Mouse (Mus musculus) thymus, postnatal 4 days (tissue): ENCODE data around the gene Mlst8.

Source experiments
- DNase-seq: peaks from one replicate; pipeline ENCODE4 v3.0.0; 2021

Gene Mlst8

DNA sequence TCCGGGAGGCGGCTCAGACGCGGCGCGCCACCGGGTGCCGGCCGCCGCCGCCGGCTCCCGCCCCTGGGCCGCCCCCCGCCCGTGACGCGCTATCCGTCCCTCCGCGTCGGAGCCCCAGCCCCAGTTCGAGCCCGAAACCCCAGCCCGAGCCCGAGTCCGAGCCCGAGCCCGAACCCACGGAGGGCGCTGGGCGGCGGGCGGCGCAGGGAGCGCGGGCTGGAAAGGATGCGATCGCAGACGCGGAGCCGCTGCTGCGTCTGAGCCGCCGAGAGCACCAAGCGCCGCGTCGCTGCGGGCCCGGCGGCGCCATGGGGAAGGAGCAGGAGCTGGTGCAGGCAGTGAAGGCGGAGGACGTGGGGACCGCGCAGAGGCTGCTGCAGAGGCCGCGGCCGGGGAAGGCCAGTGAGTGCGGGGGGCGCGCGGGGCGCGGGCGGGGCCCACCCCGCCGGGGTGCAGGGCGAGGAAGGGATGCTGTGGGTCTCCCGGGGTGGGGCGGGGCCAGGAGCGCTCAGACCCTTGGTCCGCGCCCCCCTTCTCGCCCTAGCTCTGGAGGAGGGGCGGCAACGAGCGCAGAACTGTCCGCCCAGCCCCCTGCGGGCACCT is 9.9 kb upstream of the Mlst8 start:
- DNase-seq, result peak; percentile 60

DNA sequence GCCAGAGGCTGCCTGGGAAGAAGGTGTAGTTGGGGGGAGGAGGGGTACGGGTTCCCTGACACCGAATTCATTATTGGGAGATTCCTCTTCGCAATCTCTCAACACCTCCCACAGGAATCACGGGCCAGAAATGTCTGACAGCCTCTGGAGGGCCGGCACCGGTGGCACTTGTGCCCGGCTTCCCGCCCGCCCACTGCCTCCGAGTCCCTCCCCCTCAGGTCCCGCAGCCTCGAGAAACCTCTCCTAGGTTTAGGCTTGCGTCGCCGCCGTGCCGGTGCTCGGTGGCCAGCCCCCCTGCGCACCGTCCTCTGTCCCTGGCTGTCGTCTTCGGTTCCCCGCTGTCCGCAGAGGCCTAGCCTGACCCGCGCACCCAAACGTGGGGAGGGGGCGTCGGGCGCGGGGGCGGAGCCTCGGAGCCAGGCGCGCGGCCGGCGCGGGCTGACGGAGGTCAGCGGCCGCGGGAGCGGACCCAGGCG is 9.3 kb upstream of the Mlst8 start, which contains the start of gene Caskin1:
Gene Caskin1 (plus strand): TSS at position 416 of the 476 bp plus-strand sequence.
- DNase-seq, result peak; percentile 31

DNA sequence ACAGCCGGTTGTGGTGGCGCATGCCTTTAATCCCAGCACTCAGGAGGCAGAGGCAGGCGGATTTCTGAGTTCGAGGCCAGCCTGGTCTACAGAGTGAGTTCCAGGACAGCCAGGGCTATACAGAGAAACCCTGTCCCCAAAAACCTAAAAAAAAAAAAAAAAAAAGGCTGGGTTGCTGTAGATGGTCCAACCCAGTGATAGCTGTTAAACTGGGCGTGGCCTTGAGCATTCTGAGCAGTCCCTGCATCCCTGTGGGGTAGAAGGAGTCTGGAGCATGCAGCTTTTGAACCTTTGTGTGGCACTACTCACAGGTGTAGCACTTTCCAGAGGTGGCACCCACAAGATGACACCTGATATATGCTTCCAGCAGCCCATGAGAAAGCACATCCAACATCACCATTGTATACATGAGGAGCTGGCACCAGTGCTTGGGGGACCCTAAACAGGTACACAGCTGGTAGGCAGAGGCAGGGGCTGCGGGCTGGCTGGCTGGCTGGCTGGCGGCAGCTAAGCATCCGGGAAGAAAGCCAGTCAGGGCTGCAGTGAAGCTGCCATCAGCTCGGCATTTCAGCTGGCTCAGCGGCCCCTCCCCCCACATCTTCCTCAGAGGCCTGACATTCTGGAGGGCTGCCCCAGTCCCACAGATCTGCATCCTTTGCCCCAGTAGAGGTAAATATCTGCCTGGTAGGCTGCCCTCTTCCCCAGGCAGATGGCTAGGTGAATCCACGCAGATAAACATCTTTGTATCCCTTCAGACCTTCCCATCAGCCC is 6.4 kb upstream of the Mlst8 start:
- DNase-seq, result peak; percentile 74

DNA sequence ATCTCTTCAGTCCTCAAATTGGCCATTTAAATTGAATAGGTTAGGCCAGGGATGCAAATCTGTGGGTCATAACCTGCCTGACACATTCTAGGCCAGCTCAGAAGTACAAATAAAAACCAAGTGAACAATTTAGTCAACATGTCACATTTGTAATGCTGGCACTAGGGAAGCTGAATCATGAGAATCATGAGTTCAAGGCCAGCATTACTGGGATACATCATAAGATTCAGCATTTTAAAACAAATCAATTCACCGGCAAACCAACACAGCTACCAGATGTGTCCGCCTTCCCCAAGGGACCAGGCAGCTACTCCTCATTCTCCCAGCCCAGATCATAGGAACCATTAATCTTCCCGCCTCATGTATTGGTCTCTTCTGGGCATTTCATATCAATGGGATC is 4.6 kb upstream of the Mlst8 start:
- DNase-seq, result no peak

DNA sequence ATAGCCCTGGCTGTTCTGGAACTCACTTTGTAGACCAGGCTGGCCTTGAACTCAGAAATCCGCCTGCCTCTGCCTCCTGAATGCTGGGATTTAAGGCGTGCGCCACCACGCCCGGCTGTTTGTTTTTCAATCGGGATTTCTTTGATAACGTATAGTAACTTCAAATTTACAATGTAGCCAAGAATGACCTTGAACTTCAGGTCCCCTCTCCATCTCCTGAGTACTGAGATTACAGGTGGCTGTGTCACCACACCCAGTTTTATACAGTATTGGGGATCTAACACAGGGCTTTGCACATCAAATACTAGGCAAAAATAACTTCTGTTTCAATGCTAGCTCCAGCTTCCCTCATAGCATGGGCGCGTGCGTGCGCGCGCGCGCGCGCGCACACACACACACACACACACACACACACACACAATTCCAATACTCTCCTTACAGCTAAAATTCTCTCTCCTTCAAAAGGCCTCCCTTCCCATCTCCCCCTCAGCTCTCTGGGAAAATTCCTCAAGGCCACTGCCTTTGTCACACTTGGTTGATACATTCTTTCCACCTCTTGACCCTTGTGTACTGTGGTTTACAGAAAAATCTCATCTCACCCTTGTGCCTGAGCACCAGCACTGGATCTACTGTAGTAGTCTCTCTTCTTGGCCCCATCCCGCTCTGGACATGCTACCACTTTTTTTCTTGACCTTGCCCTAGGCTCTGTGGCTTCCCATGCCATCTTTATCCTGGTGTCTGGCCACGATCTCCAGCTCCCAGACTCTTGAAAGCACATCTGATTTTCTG is 2.3 kb upstream of the Mlst8 start:
- DNase-seq, result no peak

DNA sequence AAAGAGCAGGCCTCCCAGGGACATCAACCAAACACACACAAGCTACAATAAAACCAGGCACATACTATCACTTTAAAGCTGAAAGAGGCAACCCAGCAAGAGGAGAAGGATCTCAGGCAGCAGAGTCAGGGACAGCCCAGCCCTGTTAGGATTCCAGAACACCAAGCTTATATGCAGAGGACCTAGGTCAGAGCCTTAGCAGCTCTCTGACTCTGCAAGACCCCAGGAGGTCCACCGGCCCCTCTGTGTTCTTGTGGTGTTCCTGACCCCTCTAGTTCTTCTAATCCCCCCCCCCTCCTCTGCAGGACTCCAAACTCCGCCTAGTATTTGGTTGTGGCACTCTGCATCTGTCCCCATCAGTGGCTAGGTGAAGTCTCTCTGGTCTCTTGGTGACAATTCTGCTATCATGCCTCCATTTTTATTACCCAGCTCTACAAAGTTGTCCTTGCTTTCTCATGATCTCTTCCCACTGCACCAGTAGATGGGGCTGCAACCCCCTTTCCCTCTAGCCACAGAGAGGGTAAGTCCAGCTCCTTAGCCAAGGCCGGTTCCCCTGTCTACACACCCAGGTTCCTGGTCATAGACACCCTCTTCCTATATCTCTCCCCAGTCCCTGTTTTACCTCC is 1.4 kb upstream of the Mlst8 start:
- DNase-seq, result no peak

DNA sequence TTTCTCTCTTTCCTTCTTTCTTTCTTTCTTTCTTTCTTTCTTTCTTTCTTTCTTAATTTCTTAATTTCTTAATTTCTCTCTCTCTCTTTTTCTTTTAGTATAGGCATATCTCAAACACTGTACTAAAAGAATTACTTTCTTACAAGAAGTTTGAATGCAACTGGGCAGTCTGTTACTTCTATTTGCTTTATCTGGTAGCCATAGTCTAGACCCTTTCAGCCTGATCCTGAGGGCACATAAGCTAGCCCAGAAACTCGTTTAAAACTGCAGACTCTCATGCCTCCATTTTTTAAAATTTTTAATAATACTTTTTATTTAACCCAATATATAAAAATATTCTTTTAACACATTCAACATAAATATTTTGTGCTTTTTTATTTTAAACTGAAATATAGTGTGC is 553 bp upstream of the Mlst8 start:
- no peak for DNase-seq

DNA sequence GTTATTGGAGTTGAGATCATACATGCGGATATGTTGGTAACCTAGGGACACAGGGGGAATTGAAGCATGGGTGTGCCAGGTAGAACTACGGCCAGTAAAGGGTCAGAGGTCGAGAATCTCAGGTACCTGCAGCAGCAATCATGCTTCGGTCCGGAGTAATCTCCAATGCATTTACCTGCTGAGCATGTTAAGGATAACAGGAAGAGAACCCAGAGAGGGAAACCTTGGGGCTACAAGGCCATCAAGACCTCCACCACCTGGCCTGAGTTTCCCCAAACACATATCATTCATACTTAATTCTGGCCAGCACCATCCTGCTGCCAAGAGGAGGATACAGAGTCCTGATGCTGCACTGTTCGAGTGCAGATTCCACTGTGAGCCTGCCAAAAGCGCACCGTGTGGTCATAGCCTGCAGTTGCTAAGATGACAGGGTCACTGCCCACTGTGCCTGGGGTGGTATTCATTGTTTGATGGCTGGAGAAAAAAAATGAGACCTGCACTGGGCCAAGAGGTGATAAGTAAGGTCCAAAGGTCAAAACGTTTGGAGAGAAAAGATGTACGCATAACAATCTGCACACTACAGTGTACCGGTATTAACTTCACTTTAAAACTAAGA is 785 bp downstream of the Mlst8 start:
- peak; percentile 37 for DNase-seq

DNA sequence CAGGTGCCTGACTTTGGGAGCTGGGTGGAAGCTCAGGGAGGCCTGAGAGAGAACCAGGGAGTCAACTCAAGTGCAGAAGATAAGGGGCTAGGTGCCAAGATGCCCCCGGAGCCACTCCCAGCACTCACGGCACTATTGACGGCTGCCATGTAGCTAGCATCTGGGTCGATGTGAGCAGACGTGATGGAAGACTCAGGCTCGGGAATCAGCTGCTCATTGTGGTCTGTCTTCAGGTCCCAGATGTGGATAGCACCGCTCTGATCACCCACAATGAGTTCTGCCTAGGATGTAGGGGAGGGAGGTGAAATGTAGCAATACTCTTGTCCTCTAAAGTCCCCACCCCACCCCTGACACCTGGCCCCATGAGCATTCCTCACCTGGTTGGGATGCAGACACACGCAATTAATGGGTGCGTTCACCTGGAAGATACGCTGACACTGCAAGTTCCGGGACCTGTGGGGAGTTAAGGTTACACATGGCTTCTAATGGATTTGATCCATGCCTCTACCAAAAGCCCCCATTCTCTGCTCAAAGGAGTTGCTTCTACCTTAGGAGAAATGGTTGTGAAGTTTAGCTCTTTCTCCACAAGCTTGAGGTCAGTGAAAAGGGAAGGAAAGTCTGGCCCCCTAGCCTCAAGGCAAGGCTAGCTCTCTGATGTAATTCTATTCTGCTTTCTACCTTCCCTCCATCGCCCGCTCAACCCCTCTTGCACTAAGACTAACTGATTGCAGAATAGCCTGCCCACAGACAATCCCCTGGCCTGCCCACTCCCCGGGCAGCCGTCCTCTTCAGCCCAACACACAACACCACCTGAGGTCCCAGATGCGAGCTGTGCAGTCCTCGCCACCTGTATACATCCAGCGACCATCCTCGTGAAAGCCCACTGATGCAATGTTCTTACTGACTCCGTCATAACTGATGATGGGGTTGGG is 1.6 kb downstream of the Mlst8 start:
- no peak for DNase-seq

DNA sequence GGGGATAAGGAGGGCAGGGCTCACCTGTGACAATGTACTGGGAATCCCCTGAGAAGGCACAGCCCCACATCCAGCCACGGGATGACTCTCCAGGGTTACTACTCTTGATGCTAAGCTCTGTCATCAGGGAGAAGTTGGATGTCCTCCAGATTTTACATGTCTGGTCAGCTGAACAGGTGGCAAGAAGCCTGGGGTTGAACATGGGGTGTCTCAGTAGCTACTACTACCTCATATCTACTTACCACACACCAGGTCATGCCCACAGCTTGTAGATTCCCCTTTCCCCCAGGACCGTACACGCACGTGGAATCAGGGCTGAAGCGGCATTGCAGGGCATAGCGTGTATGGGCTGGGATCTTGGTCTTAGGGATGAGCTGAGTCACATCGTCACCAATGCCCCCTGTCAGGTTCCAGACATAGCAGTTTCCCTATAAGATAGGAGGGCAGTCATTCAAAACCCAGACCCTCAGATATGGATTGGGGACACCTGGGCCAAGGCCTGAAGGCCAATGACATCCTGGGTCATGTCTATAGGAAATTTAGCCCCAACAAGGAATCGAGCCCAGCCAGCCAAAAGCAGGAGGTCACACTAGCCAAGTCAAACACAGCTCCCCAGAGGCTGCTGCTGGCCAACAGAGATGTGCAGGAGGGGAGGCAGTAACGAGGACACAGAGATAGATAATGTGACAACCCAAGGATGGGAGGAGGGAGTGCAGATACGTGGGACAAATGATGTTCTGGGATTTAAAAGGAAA is 2.7 kb downstream of the Mlst8 start:
- no peak for DNase-seq

DNA sequence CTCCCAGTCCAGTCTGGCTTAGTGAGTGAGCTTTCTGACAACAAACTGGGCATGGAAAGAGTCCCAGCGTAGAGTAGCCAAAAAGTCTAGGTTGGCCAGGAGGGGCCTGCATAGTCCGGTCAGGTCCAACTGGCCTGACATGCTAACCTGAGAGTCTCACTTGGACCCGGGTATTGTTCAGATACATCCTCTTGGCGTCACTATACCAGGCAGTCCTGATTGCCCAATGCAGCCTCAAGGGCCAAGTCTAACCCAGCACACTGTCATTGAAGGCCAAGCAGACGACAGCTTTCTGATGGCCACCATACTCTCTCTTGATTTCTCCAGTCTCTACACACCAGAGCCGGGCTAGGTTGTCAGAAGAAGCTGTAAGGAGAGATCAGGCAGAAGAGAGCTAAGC is 3.3 kb downstream of the Mlst8 start:
- DNase-seq, result no peak

DNA sequence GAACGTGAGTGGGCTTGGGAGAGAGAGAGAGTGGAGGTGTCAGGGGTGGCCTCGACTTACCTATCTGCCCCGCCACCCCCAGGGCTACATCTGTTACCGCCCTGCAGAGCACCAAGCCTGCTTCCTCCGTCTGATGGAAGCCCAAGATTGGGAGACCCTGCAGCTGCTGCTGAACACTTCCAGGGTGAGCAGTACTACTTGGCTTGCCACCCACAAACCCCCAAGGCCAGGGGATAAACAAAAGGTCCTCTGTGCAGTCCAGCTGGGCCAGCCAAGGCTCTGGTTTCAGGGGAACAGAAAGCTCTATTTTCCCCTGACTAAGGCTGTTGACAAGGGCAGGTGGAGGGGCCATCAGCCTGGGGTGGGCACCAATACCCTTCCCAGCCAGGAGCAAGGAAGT is 4.3 kb downstream of the Mlst8 start:
- no peak for DNase-seq

DNA sequence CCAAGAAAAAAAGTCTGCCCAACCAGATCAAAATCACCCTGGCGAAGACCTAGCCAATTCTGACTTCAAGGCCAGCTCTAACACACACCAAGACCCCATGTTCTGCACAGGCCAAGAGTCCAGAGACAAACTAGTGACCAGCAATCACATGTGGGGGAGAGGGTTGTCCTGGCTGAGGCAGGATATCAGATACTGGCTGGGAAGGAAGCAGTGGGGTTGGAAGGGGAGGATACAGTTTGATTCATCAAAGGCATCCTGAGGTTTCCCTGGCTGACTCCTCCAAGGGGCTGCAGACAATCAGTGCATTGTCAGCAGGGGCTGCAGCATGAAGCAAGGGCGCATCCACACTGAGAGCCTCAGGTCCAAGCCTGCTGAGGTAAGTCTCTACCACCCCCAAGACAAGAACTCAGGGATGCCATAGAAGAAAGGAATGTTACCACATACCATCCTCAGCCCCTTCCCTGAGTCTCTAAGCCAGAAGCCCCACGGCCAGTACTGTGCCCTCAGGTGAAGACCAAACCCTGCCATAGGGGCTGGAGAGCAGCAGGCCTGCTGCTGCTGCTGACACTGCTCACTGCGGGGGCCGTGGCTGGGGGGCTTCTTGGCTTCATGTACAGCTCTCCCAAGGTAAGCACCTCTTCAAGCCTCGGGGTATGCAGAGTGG is 5.1 kb downstream of the Mlst8 start, which contains the start of gene Bricd5:
Gene Bricd5 (plus strand): TSS at position 273 of the 664 bp plus-strand sequence.
- no peak for DNase-seq

DNA sequence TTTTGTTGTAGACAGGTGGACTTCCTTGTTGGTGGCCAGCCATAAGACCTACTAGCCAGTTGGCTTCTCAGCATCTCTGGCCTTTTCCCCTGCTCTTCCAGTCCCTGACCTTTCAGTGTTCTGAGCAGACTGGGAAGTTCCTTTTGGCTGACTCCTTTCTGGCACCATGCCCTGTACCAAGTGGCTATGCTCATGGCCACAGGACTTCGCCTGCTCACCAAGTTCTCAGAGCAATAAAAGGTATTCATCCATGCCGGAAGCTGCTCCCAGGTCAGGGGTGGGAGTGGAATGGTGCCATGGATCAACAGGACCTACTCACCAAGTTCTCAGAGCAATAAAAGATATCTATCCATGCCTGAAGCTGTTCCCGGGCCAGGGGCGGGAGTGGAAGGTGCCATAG is 6.4 kb downstream of the Mlst8 start:
- DNase-seq, result no peak

DNA sequence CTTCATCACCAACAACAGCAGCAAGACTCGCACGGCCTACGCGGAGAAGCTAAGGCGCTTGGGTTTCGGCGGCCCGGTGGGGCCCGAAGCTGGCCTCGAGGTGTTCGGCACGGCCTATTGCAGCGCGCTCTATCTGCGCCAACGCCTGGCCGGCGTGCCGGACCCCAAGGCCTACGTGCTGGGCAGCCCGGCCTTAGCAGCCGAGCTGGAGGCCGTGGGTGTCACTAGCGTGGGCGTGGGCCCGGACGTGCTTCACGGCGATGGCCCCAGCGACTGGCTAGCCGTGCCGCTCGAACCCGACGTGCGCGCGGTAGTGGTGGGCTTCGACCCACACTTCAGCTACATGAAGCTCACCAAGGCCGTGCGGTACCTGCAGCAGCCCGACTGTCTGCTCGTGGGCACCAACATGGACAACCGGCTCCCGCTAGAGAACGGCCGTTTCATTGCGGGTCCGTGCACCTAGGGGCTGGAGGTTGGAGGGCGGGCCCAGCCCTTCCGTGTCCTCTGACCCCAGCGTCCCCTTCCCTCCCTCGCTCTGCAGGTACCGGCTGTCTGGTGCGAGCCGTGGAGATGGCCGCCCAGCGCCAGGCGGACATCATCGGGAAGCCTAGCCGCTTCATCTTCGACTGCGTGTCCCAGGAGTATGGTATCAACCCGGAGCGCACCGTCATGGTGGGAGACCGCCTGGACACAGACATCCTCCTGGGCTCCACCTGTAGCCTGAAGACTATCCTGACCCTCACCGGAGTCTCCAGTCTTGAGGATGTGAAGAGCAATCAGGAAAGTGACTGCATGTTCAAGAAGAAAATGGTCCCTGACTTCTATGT is 8.0 kb downstream of the Mlst8 start:
- peak; percentile 56 for DNase-seq

DNA sequence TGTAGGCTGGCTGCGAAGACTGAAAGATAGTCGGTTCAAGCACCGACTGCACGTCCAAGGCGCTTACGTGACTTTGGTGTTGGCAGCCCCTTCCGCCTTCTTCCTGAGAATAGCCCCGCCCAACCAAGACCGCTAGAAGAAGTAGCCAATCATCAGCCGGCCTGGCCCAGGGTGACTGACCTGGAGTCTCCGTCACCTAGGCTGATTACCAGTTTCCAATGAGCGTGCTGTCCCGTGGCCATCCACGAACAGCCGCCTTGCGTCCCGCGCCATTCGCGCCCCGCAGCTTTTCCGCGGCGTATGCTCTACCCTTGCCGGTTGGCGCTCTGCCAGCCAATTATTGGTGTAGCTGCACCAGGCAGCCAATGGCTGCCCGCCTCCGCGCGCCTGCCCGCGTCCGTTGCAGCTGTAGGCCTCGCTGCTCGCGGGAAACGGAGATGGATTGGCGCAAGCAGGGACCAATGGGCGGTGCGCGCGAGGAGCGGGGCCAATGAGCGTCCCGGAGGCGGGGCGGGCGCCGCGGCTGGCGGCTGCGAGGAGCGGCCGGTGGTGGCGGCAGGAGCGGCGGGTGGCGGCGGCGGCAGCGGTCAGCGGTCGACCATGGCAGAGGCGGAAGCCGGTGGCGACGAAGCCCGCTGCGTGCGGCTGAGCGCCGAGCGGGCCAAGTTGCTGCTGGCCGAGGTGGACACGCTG is 8.8 kb downstream of the Mlst8 start, which contains the start of the genes E4f1 and Pgp:
Gene E4f1 (minus strand): TSS at position 404 of the 693 bp plus-strand sequence.
Gene Pgp (plus strand): TSS at position 483 of the 693 bp plus-strand sequence.
- DNase-seq, result peak; percentile 97

DNA sequence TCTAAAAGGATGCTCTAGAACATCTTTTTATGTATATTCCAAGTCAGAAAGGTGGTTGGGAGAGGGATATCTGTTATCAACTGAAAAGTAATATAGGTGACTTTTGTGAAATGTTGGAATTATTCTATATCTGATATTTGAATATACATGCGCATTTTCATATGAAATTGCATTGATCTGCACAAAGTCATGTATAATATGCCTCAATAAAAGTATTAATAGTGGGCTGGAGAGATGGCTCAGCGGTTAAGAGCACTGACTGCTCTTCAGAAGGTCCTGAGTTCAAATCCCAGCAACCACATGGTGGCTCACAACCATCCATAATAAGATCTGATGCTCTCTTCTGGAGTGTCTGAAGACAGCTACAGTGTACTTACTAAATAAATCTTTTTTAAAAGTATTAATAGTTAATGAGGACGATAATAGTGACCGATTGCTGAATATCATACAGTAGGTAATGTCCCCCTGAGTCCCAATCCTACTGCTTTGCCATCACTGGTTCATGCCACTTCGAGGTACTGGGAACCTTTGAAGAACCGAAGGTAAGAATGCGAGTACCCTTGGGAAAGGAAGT is 9.5 kb downstream of the Mlst8 start:
- no peak for DNase-seq

DNA sequence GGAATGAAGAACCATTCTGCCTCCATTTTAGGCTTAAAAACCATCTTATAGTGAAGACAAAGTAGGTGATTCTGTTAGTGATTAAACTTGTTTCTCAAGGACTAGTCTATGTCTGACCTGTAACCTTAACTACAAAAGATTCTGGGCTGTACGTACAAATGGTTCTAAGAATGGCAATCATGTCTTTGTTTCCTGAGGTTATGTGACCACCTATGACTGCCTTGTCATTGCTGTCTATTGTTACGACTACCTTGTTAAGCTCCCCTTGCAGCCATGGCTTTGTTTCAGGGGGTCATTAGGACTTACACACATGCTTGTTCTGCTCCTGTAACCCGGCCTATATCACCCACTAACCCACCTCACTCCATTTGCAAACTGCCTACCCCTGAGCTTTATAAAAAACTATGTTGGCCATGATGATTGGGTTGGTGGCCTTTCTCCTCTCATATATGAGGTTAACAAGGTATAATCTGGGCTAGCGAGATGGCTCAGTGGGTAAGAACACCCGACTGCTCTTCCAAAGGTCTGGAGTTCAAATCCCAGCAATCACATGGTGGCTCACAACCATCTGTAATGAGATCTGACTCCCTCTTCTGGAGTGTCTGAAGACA is 10.1 kb downstream of the Mlst8 start:
- DNase-seq, result no peak
